In genomic region chr14:56506743-56507142, GRCm38 (mm10) we compare ENCODE assay signal across 19 mouse cellular contexts.
DNase-seq lines count a peak whose midpoint lies in the region; ATAC-seq lines count a peak whose summit lies in the region.
"Had no signal": no experiment of that assay in that cellular context is flagged by ENCODE, and none has a peak within 500 bp of the region (broad histone marks: within the 10 kb centered on the region; RNA-seq: fewer than 3 reads in every experiment).

No protein-coding gene starts in this region.

- DNase-seq in spleen, postnatal 36 days (ENCODE audit: low spot score in 2 of 2) = peak; percentile 4 to 18
- DNase-seq in spleen, postnatal 10 days (ENCODE audit: low spot score in 2 of 2) = no peak
- DNase-seq in c-Kit-positive CD71-positive TER-119-negative erythroid progenitor cells, embryonic 14.5 days (ENCODE audit: low read depth) = peak; percentile 5
- DNase-seq in right cerebral cortex, adult 18-20 months = no peak
- DNase-seq: adrenal gland, adult 8-10 months; adrenal gland, postnatal 14 days; adrenal gland, postnatal 36 days; cerebellum, adult 11-12 months; cerebellum, adult 2 months; cerebellum, adult 9-10 months; cerebellum, postnatal 10 days; cerebellum, postnatal 25 days; forebrain, postnatal 0 days had no signal

- peak; percentile 87 for ATAC-seq in megakaryocyte-erythroid progenitor cell, adult 5-6 weeks (replicated peaks; ENCODE audit: low FRiP score, low TSS enrichment, poor library complexity, severe bottlenecking)
- no peak for ATAC-seq in cerebellum, adult (ENCODE audit: insufficient number of reproducible peaks, low FRiP score, low TSS enrichment)
- ATAC-seq: activated CD4-positive, CD25-positive, alpha-beta regulatory T cell, adult 4 months; forebrain, embryonic 13.5 days; forebrain, embryonic 15.5 days; forebrain, postnatal 0 days; Patski had no signal

Comparison
In these comparisons a context has a peak if more than half of its experiments do, and no peak if none do; other contexts are left out.
1. DNase-seq: peak in spleen, postnatal 36 days (2 of 2) and c-Kit-positive CD71-positive TER-119-negative erythroid progenitor cells, embryonic 14.5 days (single experiment); none in spleen, postnatal 10 days (0 of 2) and right cerebral cortex, adult 18-20 months (single experiment).